8 mouse cellular contexts compared by ENCODE assay signal in the genomic region with DNA sequence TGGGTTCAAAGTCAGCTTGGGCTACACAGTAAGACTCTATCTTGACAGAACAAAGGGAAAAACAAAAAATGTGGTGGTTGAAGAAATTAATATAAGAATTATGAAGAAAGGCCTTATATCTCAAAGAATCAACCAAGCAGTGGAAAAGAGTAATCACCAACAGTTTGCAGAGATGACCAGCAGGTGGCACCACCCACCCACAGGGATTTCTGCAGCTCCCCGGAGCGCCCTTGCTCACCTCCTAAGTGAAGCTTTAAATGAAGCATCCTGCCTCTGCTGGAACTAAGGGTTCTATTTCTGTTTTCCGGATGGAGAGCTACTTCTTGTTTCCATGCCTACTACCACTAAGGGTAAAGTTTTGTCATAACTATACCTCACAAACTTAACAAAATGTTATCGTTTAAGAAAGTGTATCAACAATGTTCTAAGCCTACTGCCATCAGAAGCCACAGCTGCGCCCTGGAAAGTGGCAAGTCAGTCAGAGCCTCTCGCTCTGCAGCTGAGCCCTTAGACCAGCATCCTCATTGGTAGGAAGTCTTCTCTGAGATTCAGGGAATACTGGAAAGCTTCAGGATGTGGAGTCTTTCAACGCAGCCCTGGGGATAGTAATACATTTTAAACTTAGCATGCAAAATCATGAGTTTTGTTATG. TPM values are rescaled to one million over a fixed set of nuclear protein-coding genes. Genes with fewer than 3 reads are reported as not detected.
DNase-seq lines count a peak whose midpoint lies in the region; ATAC-seq and TF ChIP-seq lines count a peak whose summit lies in the region.

No protein-coding gene starts in this region.

- in situ Hi-C loops in ES-E14 (cut with MboI; ENCODE audit: low sequenced_read_pairs in 2 of 2, unreplicated experiment in 2 of 2), result loop anchor here (25.0 kb wide), 2 partner anchors 411 to 911 kb away; no protein-coding TSS in a partner anchor

- H3K4me1 ChIP-seq in ES-E14 (ENCODE audit: control insufficient read depth in 2 of 2, insufficient read depth in 2 of 2, low read length in 2 of 2, poor library complexity in 1 of 2), result no peaks in the 10 kb centered on the region
- H3K4me1 ChIP-seq in bone marrow macrophage, adult 2 months (ENCODE audit: control insufficient read depth, insufficient read depth, low read length), result no peaks in the 10 kb centered on the region
- H3K4me1 ChIP-seq in forebrain, embryonic 16.5 days (replicated peaks; ENCODE audit: control insufficient read depth, insufficient read depth, low read length), result no peaks in the 10 kb centered on the region
- no peaks in the 10 kb centered on the region for H3K4me1 ChIP-seq in hindbrain, embryonic 15.5 days (replicated peaks)

- WGBS in forebrain, embryonic 16.5 days, result 39% methylated on average over 7 of the region's 7 CpGs
- 34% methylated on average over 7 of the region's 7 CpGs for WGBS in hindbrain, embryonic 15.5 days

- H3K4me2 ChIP-seq in forebrain, embryonic 16.5 days (ENCODE audit: low read length), result no peak overlapping the region
- H3K4me2 ChIP-seq in hindbrain, embryonic 15.5 days, result no peak overlapping the region

- H3K27me3 ChIP-seq in forebrain, embryonic 16.5 days (replicated peaks; ENCODE audit: control insufficient read depth, insufficient read depth, low read length), result no peaks in the 10 kb centered on the region
- H3K27me3 ChIP-seq in hindbrain, embryonic 15.5 days, result no peaks in the 10 kb centered on the region

- H3K4me3 ChIP-seq in ES-E14 (ENCODE audit: insufficient read depth in 1 of 2, low read depth in 1 of 2, low read length in 2 of 2, poor library complexity in 1 of 2, severe bottlenecking in 1 of 2), result no peak overlapping the region
- H3K4me3 ChIP-seq in bone marrow macrophage, adult 2 months (ENCODE audit: insufficient read depth, low read length), result no peak overlapping the region
- H3K4me3 ChIP-seq in forebrain, embryonic 16.5 days (replicated peaks; ENCODE audit: low read length), result no peak overlapping the region
- H3K4me3 ChIP-seq in hindbrain, embryonic 15.5 days, result no peak overlapping the region

- H3K36me3 ChIP-seq in ES-E14 (ENCODE audit: control insufficient read depth, insufficient read depth, low read length, poor library complexity, severe bottlenecking), result no peaks in the 10 kb centered on the region
- H3K36me3 ChIP-seq in forebrain, embryonic 16.5 days (ENCODE audit: control insufficient read depth, insufficient read depth), result no peaks in the 10 kb centered on the region
- no peaks in the 10 kb centered on the region for H3K36me3 ChIP-seq in hindbrain, embryonic 15.5 days

- peak; percentile 47; the same call in 1 of the 2 replicates for TF ChIP-seq CTCF in bone marrow macrophage, adult 2 months (IDR thresholded peaks at IDR 0.05; ENCODE audit: low read depth, low read length)

- no peak overlapping the region for H3K9ac ChIP-seq in ES-E14 (ENCODE audit: insufficient read depth, low read depth, low read length, poor library complexity, severe bottlenecking)
- no peak overlapping the region for H3K9ac ChIP-seq in forebrain, embryonic 16.5 days (replicated peaks; ENCODE audit: low read depth, low read length)
- no peak overlapping the region for H3K9ac ChIP-seq in hindbrain, embryonic 15.5 days

- H3K27ac ChIP-seq in ES-E14 (ENCODE audit: insufficient read depth, low read depth, low read length, poor library complexity, severe bottlenecking), result no peak overlapping the region
- H3K27ac ChIP-seq in bone marrow macrophage, adult 2 months (ENCODE audit: insufficient read depth, low read depth, low read length), result no peak overlapping the region
- H3K27ac ChIP-seq in forebrain, embryonic 16.5 days (ENCODE audit: low read length), result no peak overlapping the region
- H3K27ac ChIP-seq in hindbrain, embryonic 15.5 days (replicated peaks), result no peak overlapping the region

- TF ChIP-seq POLR2A in bone marrow macrophage, adult 2 months (IDR thresholded peaks at IDR 0.05; ENCODE audit: borderline replicate concordance, low read depth, low read length), result no peak

- peak; percentile 74; the same call in 1 of the 2 replicates for ATAC-seq in forebrain, embryonic 16.5 days
- ATAC-seq in hindbrain, embryonic 15.5 days (ENCODE audit: low FRiP score, low read depth), result 0 out of 2 replicates have a peak, but pooled peaks have one; percentile 66
- ATAC-seq in megakaryocyte, adult 5-6 weeks (ENCODE audit: poor library complexity, severe bottlenecking), result peak; percentile 94

- peak; percentile 38 for DNase-seq in ES-E14 (ENCODE audit: low read depth, low spot score)
- peak; percentile 80 to 88 for DNase-seq in layer of hippocampus, postnatal 14 days (ENCODE audit: low spot score in 2 of 2)
- DNase-seq in right cerebral cortex, postnatal 14 days, result peak; percentile 84
- peak; percentile 77 for DNase-seq in urinary bladder, postnatal 14 days (ENCODE audit: low spot score)

- no peaks in the 10 kb centered on the region for H3K9me3 ChIP-seq in ES-E14 (ENCODE audit: control insufficient read depth, insufficient read depth, low read depth, low read length)
- no peaks in the 10 kb centered on the region for H3K9me3 ChIP-seq in forebrain, embryonic 16.5 days (ENCODE audit: control insufficient read depth, low read length)
- no peaks in the 10 kb centered on the region for H3K9me3 ChIP-seq in hindbrain, embryonic 15.5 days

TF ChIP-seq in ES-E14, 5 proteins besides CTCF, POLR2A, EP300 and RAD21:
- TF ChIP-seq ZNF384 (IDR thresholded peaks at IDR 0.05; ENCODE audit: low read depth, low read length) (no peak), HCFC1 (IDR thresholded peaks at IDR 0.05; ENCODE audit: borderline replicate concordance, insufficient read depth, low read length) (no peak), MAFK (IDR thresholded peaks at IDR 0.05; ENCODE audit: insufficient read depth, low read depth, low read length) (no peak), CHD2 (IDR thresholded peaks at IDR 0.05; ENCODE audit: low read depth, low read length) (no peak), ZC3H11A (IDR thresholded peaks at IDR 0.05; ENCODE audit: borderline replicate concordance, low read depth, low read length) (peak; percentile 78)

RNA-seq across cellular contexts. Expression of a gene that starts 10.3 kb away (rescaled TPM):
- total RNA-seq in ES-E14 (2012; rRNA removed), result 28.2 and 30.4 TPM in 2 replicates
- 18.3 and 22.3 TPM in 2 replicates for polyA plus RNA-seq in bone marrow macrophage, adult 2 months (2012; ENCODE audit: insufficient read depth, insufficient read length, missing spikeins)
- polyA plus RNA-seq in forebrain, embryonic 16.5 days (2015; fragmentation: Nextera tagmentation; extraction: Ambion mirVana), result 40.0 and 42.3 TPM in 2 replicates
- 42.8 and 43.4 TPM in 2 replicates for polyA plus RNA-seq in hindbrain, embryonic 15.5 days (2015; fragmentation: Nextera tagmentation; extraction: Ambion mirVana)
- 10 to 100 TPM; 27.9 to 37.3 TPM for total RNA-seq in layer of hippocampus, postnatal 14 days (2021)
- 9.0 and 9.2 TPM in 2 replicates for total RNA-seq in megakaryocyte, adult 5-6 weeks (2015)
- 5.0 and 9.0 TPM in 2 replicates for total RNA-seq in megakaryocyte, adult 5-6 weeks (2017)

RNA-seq across cellular contexts. Expression of a gene that starts 52.6 kb away (rescaled TPM):
- 17.8 and 21.0 TPM in 2 replicates for total RNA-seq in ES-E14 (2012; rRNA removed)
- polyA plus RNA-seq in bone marrow macrophage, adult 2 months (2012; ENCODE audit: insufficient read depth, insufficient read length, missing spikeins), result 9.1 and 18.6 TPM in 2 replicates
- 7.3 and 7.4 TPM in 2 replicates for polyA plus RNA-seq in forebrain, embryonic 16.5 days (2015; fragmentation: Nextera tagmentation; extraction: Ambion mirVana)
- polyA plus RNA-seq in hindbrain, embryonic 15.5 days (2015; fragmentation: Nextera tagmentation; extraction: Ambion mirVana), result 6.0 and 6.7 TPM in 2 replicates
- 10 to 100 TPM; 14.0 to 14.8 TPM for total RNA-seq in layer of hippocampus, postnatal 14 days (2021)
- 6.4 and 8.0 TPM in 2 replicates for total RNA-seq in megakaryocyte, adult 5-6 weeks (2015)
- total RNA-seq in megakaryocyte, adult 5-6 weeks (2017), result 11.4 and 16.7 TPM in 2 replicates
